8 mouse cellular contexts compared by ENCODE assay signal in the genomic region with DNA sequence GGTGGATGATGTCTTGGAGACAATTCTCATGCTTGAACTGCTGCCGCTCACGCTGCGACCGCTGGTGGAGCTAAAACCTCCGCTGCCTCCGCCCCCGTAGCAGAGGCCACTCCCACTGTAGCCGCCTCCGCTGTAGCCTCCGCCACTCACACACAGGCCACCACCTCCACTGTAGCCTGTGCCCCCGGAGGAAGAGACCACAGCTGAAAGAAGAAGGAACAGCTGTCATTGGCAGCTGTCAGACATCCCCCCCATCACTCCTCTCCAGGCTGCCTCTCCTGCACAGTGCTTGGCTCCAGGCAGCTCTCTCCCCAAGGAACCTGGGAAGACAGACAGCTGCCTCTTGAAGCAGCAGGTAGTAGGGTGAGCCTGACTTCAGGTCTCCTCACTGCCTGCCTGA. TPM values are rescaled to one million over a fixed set of nuclear protein-coding genes. Genes with fewer than 3 reads are reported as not detected.
DNase-seq lines count a peak whose midpoint lies in the region; ATAC-seq lines count a peak whose summit lies in the region.

No protein-coding gene starts in this region.

- peak overlapping the region; percentile 39 for H3K4me2 ChIP-seq in heart, embryonic 13.5 days
- H3K4me2 ChIP-seq in midbrain, embryonic 13.5 days (replicated peaks): peak overlapping the region; percentile 42

- H3K27ac ChIP-seq in heart, embryonic 13.5 days (replicated peaks): no peak overlapping the region
- no peak overlapping the region for H3K27ac ChIP-seq in midbrain, embryonic 13.5 days

- H3K27me3 ChIP-seq in heart, embryonic 13.5 days (replicated peaks): peaks cover 78% of the 10 kb centered on the region
- H3K27me3 ChIP-seq in midbrain, embryonic 13.5 days: peaks cover 11% of the 10 kb centered on the region; the same call in 1 of the 2 replicates

- H3K9ac ChIP-seq in heart, embryonic 13.5 days: peak overlapping the region; percentile 44; the same call in 1 of the 2 replicates
- H3K9ac ChIP-seq in midbrain, embryonic 13.5 days (replicated peaks): peak overlapping the region; percentile 40; the same call in 1 of the 2 replicates

- H3K36me3 ChIP-seq in heart, embryonic 13.5 days: no peaks in the 10 kb centered on the region
- H3K36me3 ChIP-seq in midbrain, embryonic 13.5 days: no peaks in the 10 kb centered on the region

- H3K4me3 ChIP-seq in heart, embryonic 13.5 days: no peak overlapping the region
- peak overlapping the region; percentile 6; the same call in 1 of the 2 replicates for H3K4me3 ChIP-seq in midbrain, embryonic 13.5 days (replicated peaks)

- WGBS in heart, embryonic 13.5 days: 2% methylated on average over 11 of the region's 11 CpGs
- WGBS in midbrain, embryonic 13.5 days: under 1% methylated on average over 11 of the region's 11 CpGs

- peak; percentile 87 for ATAC-seq in common myeloid progenitor, adult 5-6 weeks (replicated peaks; ENCODE audit: low read depth, poor library complexity, severe bottlenecking)
- no peak for ATAC-seq in heart, embryonic 13.5 days (ENCODE audit: extremely low read depth, insufficient number of reproducible peaks, low FRiP score, low TSS enrichment)
- peak; percentile 84 for ATAC-seq in midbrain, embryonic 13.5 days
- no peak for ATAC-seq in monocyte, adult 5-6 weeks (replicated peaks; ENCODE audit: insufficient number of reproducible peaks, low FRiP score, low TSS enrichment, poor library complexity, severe bottlenecking)

- peaks cover 8% of the 10 kb centered on the region for H3K4me1 ChIP-seq in heart, embryonic 13.5 days
- peaks cover 16% of the 10 kb centered on the region for H3K4me1 ChIP-seq in midbrain, embryonic 13.5 days (replicated peaks)

- peak; percentile 9 for DNase-seq in kidney, adult 18-20 months
- no peak for DNase-seq in kidney, adult 11 months
- DNase-seq in kidney, postnatal 14 days: peak; percentile 49
- DNase-seq in thymus, postnatal 10 days (ENCODE audit: low spot score in 2 of 2): peak; percentile 37 to 54

- no peaks in the 10 kb centered on the region for H3K9me3 ChIP-seq in heart, embryonic 13.5 days
- H3K9me3 ChIP-seq in midbrain, embryonic 13.5 days: no peaks in the 10 kb centered on the region

RNA-seq across cellular contexts. Expression of a gene that starts 2.7 kb away (rescaled TPM):
- not detected in 2 replicates for total RNA-seq in common myeloid progenitor, adult 5-6 weeks (2017)
- polyA plus RNA-seq in heart, embryonic 13.5 days (2015; fragmentation: Nextera tagmentation; extraction: Ambion mirVana): not detected in 2 replicates
- polyA plus RNA-seq in midbrain, embryonic 13.5 days (2015; fragmentation: Nextera tagmentation; extraction: Ambion mirVana): not detected in 2 replicates
- not detected in 3 replicates for total RNA-seq in monocyte, adult 5-6 weeks (2017)

RNA-seq across cellular contexts. Expression of a gene that starts 9.6 kb away (rescaled TPM):
- total RNA-seq in common myeloid progenitor, adult 5-6 weeks (2017): not detected in 2 replicates
- polyA plus RNA-seq in heart, embryonic 13.5 days (2015; fragmentation: Nextera tagmentation; extraction: Ambion mirVana): not detected in 2 replicates
- 0.08 TPM in 1 of 2 replicates, not detected in the other for polyA plus RNA-seq in midbrain, embryonic 13.5 days (2015; fragmentation: Nextera tagmentation; extraction: Ambion mirVana)
- total RNA-seq in monocyte, adult 5-6 weeks (2017): not detected in 3 replicates

RNA-seq across cellular contexts. Expression of a gene that starts 20.5 kb away (rescaled TPM):
- not detected in 2 replicates for total RNA-seq in common myeloid progenitor, adult 5-6 weeks (2017)
- polyA plus RNA-seq in heart, embryonic 13.5 days (2015; fragmentation: Nextera tagmentation; extraction: Ambion mirVana): not detected in 2 replicates
- polyA plus RNA-seq in midbrain, embryonic 13.5 days (2015; fragmentation: Nextera tagmentation; extraction: Ambion mirVana): 0.11 TPM in 1 of 2 replicates, not detected in the other
- not detected in 3 replicates for total RNA-seq in monocyte, adult 5-6 weeks (2017)

RNA-seq across cellular contexts. Expression of a gene that starts 20.5 kb away (rescaled TPM):
- total RNA-seq in common myeloid progenitor, adult 5-6 weeks (2017): not detected in 2 replicates
- not detected in 2 replicates for polyA plus RNA-seq in heart, embryonic 13.5 days (2015; fragmentation: Nextera tagmentation; extraction: Ambion mirVana)
- polyA plus RNA-seq in midbrain, embryonic 13.5 days (2015; fragmentation: Nextera tagmentation; extraction: Ambion mirVana): not detected in 2 replicates
- total RNA-seq in monocyte, adult 5-6 weeks (2017): not detected in 3 replicates

RNA-seq across cellular contexts. Expression of a gene that starts 36.1 kb away (rescaled TPM):
- not detected in 2 replicates for total RNA-seq in common myeloid progenitor, adult 5-6 weeks (2017)
- not detected in 2 replicates for polyA plus RNA-seq in heart, embryonic 13.5 days (2015; fragmentation: Nextera tagmentation; extraction: Ambion mirVana)
- not detected in 2 replicates for polyA plus RNA-seq in midbrain, embryonic 13.5 days (2015; fragmentation: Nextera tagmentation; extraction: Ambion mirVana)
- not detected in 3 replicates for total RNA-seq in monocyte, adult 5-6 weeks (2017)

Comparison
In these comparisons a context has a peak if more than half of its experiments do, and no peak if none do; other contexts are left out.
1. ATAC-seq: peak in common myeloid progenitor, adult 5-6 weeks (single experiment) and midbrain, embryonic 13.5 days (single experiment); none in heart, embryonic 13.5 days (single experiment) and monocyte, adult 5-6 weeks (single experiment).